Mouse (Mus musculus): Measurements from ENCODE around the gene Cryba2. TPM values are rescaled to one million over a fixed set of nuclear protein-coding genes. Genes with fewer than 3 reads are reported as not detected.

The Cryba2 gene
- 0.22 TPM in 1 of 2 replicates, not detected in the other for polyA plus RNA-seq (2012; rRNA removed; ENCODE audit: low replicate concordance)

DNA sequence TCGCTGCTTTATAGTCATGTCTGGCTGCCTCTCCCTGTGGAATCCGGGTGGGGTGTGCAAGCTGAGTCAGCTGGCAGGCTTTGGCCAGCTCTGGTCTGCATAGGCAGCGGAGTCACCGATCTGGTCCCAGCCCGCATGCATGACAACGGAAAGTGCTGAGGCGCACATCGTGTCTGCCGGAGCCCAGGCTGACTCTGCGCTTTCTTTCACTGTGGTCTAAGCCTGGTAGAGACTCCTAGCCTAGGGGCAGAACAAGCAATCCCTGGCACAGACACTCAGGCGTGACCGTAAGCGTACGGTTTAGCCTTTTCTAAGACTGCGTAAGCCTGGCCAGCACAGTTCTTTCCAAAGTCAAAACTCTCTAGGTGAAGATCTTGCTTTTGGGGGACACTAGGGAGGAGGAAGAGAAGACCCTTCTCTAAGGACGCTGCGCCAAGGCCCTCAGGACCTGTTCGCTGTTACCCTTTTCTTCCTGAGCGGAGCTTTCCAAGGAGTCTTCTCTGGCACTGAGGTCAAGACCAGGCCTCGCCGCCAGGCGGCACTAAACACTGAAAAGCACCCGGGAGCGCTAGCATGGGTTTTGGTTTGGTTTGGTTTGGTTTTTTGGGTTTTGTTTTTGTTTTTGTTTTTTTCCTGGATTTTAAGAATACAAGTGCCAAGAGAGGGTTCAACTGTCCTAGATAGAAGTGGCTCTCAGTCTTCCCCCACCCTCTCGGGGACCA, at the start of gene Cryba2:
TSS of gene Cryba2 (minus strand) at position 10 of the 722 bp plus-strand sequence.

DNA sequence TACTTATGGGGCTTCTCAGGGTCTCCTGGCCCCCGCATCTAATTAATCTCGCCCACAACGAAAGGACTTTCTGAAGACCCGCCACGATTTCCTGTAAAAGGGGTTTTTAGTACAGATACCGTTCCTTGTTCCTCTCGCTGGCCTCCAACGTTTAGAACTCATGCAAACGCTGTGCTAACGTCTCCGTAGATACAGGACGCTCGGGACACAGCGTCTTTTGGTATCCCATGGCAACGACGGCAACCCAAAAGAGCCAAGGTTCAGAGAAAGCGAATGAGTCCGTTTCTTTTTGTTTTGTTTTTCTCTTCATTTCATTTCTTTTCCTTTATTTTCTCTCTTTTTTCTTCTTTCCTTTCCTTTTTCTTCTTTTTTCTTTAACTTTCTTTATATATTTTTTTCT, 42.5 kb upstream of the Cryba2 start, which contains the start of gene Cfap65:
TSS of gene Cfap65 (minus strand) at position 198 of the 400 bp plus-strand sequence.

DNA sequence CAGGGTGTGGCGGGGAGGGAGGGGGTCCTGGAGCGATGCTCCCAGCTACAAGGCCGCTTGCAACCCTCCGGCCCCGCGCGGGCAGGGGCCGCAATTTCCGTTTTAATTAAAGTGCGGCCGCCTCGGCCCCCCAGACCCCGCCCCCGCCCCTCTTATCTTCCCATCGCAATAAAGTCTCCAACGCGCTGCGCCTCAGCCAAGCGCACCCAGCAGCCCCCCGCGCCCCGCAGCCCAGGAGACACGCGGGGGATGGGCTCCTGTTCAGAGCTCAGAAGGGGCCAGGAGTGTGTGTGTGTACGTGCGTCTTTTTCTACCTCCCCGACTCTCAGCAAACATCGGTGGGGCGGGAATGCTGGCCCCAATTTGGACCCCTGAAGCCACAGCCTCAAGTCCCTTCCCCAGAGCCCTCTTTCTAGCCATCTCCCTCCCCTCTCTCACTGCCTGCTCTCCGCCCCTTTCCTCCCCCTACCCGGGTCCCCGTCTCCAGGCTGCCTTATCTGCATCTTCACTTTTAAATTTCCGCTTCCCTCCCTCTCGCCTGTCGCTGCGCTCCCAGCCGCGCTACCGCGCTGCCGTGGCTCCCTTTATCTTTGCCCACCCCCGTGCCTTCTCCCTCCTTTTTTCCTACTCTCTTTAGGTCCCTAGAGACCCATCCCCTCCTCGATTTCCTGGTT, 7.4 kb downstream of the Cryba2 start, which contains the start of gene Fev:
TSS of gene Fev (minus strand) at position 51 of the 674 bp plus-strand sequence.

DNA sequence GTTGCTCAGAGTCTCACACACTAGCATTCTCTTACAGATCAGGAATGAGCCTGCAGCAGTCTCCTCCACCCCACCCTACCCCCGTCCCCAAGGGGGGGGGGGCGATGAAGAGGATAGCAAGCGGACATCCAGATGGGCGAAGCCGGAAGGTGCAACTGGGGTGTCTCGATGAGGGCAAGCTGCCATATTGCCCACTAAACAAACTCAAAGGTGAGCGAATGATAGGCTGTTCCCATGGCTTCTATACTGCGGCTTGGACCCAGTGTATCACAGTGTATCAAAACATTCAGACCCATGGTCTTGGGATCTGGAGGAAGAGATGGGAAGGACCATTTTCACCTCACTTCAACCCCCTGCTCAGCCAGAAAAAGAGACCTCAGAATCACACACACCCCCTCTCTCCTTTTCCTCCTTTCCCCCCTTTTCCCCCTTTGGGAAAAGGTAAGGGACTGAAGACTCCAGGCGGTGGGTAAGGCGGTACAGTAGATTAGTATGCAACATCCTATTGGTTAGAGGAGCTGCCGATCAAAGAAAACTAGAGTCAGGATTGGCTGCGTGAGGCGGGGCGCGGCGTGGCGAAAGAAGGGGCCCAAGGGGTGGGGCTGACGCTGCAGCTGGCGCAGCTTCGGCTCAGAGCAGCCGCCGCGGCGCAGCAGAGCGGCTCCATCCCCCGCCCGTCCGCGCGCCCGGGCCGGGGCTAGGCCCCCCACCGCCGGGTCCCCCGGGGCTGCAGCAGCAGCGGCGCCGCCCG, 38.5 kb downstream of the Cryba2 start, which contains the start of gene Cdk5r2:
TSS of gene Cdk5r2 (plus strand) at position 629 of the 751 bp plus-strand sequence.

Other genes starting within 250 kb of the Cryba2 start
- 18.3 and 26.3 TPM in 2 replicates for gene Ttll4, start 231.4 kb downstream of the Cryba2 start, polyA plus RNA-seq (2012; rRNA removed; ENCODE audit: low replicate concordance)
- gene Cyp27a1, start 179.6 kb downstream of the Cryba2 start, polyA plus RNA-seq (2012; rRNA removed; ENCODE audit: low replicate concordance) = 20.0 and 31.0 TPM in 2 replicates
- gene Prkag3, start 143.9 kb downstream of the Cryba2 start, polyA plus RNA-seq (2012; rRNA removed; ENCODE audit: low replicate concordance) = 0.22 and 22.5 TPM in 2 replicates
- gene Wnt6, start 121.3 kb downstream of the Cryba2 start, polyA plus RNA-seq (2012; rRNA removed; ENCODE audit: low replicate concordance) = 2.4 and 5.8 TPM in 2 replicates
- gene Wnt10a, start 101.6 kb downstream of the Cryba2 start, polyA plus RNA-seq (2012; rRNA removed; ENCODE audit: low replicate concordance) = 2.9 and 5.3 TPM in 2 replicates
- gene Cdk5r2, start 38.2 kb downstream of the Cryba2 start, polyA plus RNA-seq (2012; rRNA removed; ENCODE audit: low replicate concordance) = 0.08 TPM in 1 of 2 replicates, not detected in the other
- gene Fev, start 7.7 kb downstream of the Cryba2 start, polyA plus RNA-seq (2012; rRNA removed; ENCODE audit: low replicate concordance) = not detected in 2 replicates
- not detected in 2 replicates for gene Cfap65, start 42.5 kb upstream of the Cryba2 start, polyA plus RNA-seq (2012; rRNA removed; ENCODE audit: low replicate concordance)
- gene Ihh, start 58.5 kb upstream of the Cryba2 start, polyA plus RNA-seq (2012; rRNA removed; ENCODE audit: low replicate concordance) = 0.14 and 0.22 TPM in 2 replicates
- 2.6 and 5.6 TPM in 2 replicates for gene Nhej1, start 232.1 kb upstream of the Cryba2 start, polyA plus RNA-seq (2012; rRNA removed; ENCODE audit: low replicate concordance)
- 0.76 and 0.80 TPM in 2 replicates for gene Slc23a3, start 240.7 kb upstream of the Cryba2 start, polyA plus RNA-seq (2012; rRNA removed; ENCODE audit: low replicate concordance)
- 66.5 and 70.1 TPM in 2 replicates for gene Cnppd1, start 249.6 kb upstream of the Cryba2 start, polyA plus RNA-seq (2012; rRNA removed; ENCODE audit: low replicate concordance)
- gene Retreg2, start 249.6 kb upstream of the Cryba2 start, polyA plus RNA-seq (2012; rRNA removed; ENCODE audit: low replicate concordance) = 139 and 161 TPM in 2 replicates

All from mammary gland, adult 2 months (tissue).